Mouse (Mus musculus): ENCODE data around the gene Npepl1. TPM values are rescaled to one million over a fixed set of nuclear protein-coding genes. Genes with fewer than 3 reads are reported as not detected.

Npepl1 gene
- total RNA-seq, 4 experiments from 2014 or later = 12.2 to 18.4 (median 15.6) TPM

Other genes starting within 250 kb of the Npepl1 start
- 10 to 100 TPM; 61.1 to 73.8 (median 70.3) TPM for gene Stx16, start 34.0 kb upstream of the Npepl1 start, total RNA-seq (2022)
- 1,000 to 10,000 TPM; 1,786 to 1,958 (median 1,837) TPM for gene Gnas, start 174.0 kb downstream of the Npepl1 start, total RNA-seq (2022)
- gene Gm20721, start 236.4 kb downstream of the Npepl1 start, total RNA-seq (2022) = 1 to 10 TPM; 1.2 to 2.9 (median 1.8) TPM

Measured in layer of hippocampus, adult 8-10 months (tissue).